Mouse (Mus musculus) neural tube, embryonic 15.5 days (tissue): ENCODE data around the gene Cpne1. TPM values are rescaled to one million over a fixed set of nuclear protein-coding genes. Genes with fewer than 3 reads are reported as not detected.

Experiments used
- ATAC-seq: fragments of 200-750 bp; cut with Nextera tagmentation; 2 replicates; pipeline ENCODE4 v1.8.0; 2017; ENCODE audit warnings: mild to moderate bottlenecking, moderate TSS enrichment, moderate library complexity; ENCODE audit not compliant: low FRiP score
- H3K27ac ChIP-seq: fragments of 300-500 bp; sonication (generic); replicated peaks from 2 replicates; pipeline ENCODE4 v1.5.1; 2015; ENCODE audit warnings: mild to moderate bottlenecking, inconsistent platforms
- H3K27me3 ChIP-seq: fragments of 300-500 bp; sonication (generic); replicated peaks from 2 replicates; pipeline ENCODE4 v1.6.1; 2015; ENCODE audit warnings: inconsistent platforms
- H3K36me3 ChIP-seq: fragments of 300-500 bp; sonication (generic); 2 replicates; pipeline ENCODE4 v1.6.1; 2015; ENCODE audit warnings: inconsistent platforms
- H3K4me1 ChIP-seq: fragments of 300-500 bp; sonication (generic); 2 replicates; pipeline ENCODE4 v1.6.1; 2015; ENCODE audit warnings: inconsistent platforms
- H3K4me2 ChIP-seq: fragments of 300-500 bp; sonication (generic); 2 replicates; pipeline ENCODE4 v1.6.1; 2015; ENCODE audit warnings: inconsistent platforms, mild to moderate bottlenecking, moderate library complexity
- H3K4me3 ChIP-seq: fragments of 300-500 bp; sonication (generic); replicated peaks from 2 replicates; pipeline ENCODE4 v1.5.1; 2015; ENCODE audit warnings: mild to moderate bottlenecking, inconsistent platforms
- H3K9ac ChIP-seq: fragments of 300-500 bp; sonication (generic); replicated peaks from 2 replicates; pipeline ENCODE4 v1.6.1; 2015; ENCODE audit warnings: mild to moderate bottlenecking, inconsistent platforms
- H3K9me3 ChIP-seq: fragments of 300-500 bp; sonication (generic); replicated peaks from 2 replicates; pipeline ENCODE4 v1.6.1; 2016; ENCODE audit warnings: inconsistent platforms
- polyA plus RNA-seq: library from polyadenylated mRNA; unstranded; fragments of >200 nt; fragmentation: Nextera tagmentation; extraction: Ambion mirVana; gene quantifications from 2 replicates; pipeline ENCODE4 v1.2.1, GENCODE M21; 2015

Gene Cpne1
- polyA plus RNA-seq, 1 experiment from 2014 or later, result 28.3 TPM

DNA sequence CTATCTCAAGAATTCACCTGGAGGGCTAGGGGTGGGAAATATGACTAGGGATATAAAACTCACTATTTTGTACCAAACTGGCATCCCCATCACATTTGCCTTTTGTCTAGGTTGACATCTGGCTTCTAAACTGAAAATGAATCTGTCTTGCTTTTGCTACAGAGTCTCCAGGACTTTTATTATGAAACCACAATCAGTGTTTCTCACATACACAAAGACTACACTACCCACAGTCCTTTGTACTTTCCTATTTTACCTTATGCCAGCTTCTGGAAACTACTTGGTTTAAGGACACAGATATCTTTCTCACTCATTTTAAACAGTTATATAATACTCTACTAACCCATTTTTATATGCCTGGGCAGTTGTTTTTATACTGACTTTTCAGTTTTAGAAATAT lies 86.3 kb downstream of the Cpne1 start:
- Histone ChIP-seq H3K4me3 (no peak overlapping the region), H3K4me2 (no peak overlapping the region), H3K27me3 (no peaks in the 10 kb centered on the region), H3K27ac (no peak overlapping the region), H3K9ac (no peak overlapping the region), H3K9me3 (no peaks in the 10 kb centered on the region), H3K36me3 (peaks cover 1% of the 10 kb centered on the region; the same call in 1 of the 2 replicates), H3K4me1 (no peaks in the 10 kb centered on the region)
- no peak for ATAC-seq

Other genes starting within 250 kb of the Cpne1 start
- gene Uqcc1, start 181.7 kb downstream of the Cpne1 start, polyA plus RNA-seq, result 70.9 and 73.5 TPM in 2 replicates
- gene Gm15557, start 171.2 kb downstream of the Cpne1 start, polyA plus RNA-seq, result not detected in 2 replicates
- gene Gdf5, start 166.6 kb downstream of the Cpne1 start, polyA plus RNA-seq, result 0.59 and 1.2 TPM in 2 replicates
- 13.4 and 16.7 TPM in 2 replicates for gene Cep250, start 155.5 kb downstream of the Cpne1 start, polyA plus RNA-seq
- gene 6430550D23Rik, start 104.0 kb downstream of the Cpne1 start, polyA plus RNA-seq, result 1.6 and 2.1 TPM in 2 replicates
- 395 and 438 TPM in 2 replicates for gene Ergic3, start 103.9 kb downstream of the Cpne1 start, polyA plus RNA-seq
- 0.09 TPM in 2 replicates for gene Fer1l4, start 59.0 kb downstream of the Cpne1 start, polyA plus RNA-seq
- 5.9 and 6.4 TPM in 2 replicates for gene Spag4, start 46.8 kb downstream of the Cpne1 start, polyA plus RNA-seq
- 17.7 and 21.9 TPM in 2 replicates for gene Rbm12, start within 50 bp of the Cpne1 start, polyA plus RNA-seq
- 11.0 and 12.1 TPM in 2 replicates for gene Gm28036, start 15.1 kb upstream of the Cpne1 start, polyA plus RNA-seq
- gene Romo1, start 32.1 kb upstream of the Cpne1 start, polyA plus RNA-seq, result 444 and 463 TPM in 2 replicates
- gene Nfs1, start 32.2 kb upstream of the Cpne1 start, polyA plus RNA-seq, result 29.6 and 40.3 TPM in 2 replicates
- gene Rbm39, start 68.3 kb upstream of the Cpne1 start, polyA plus RNA-seq, result 420 and 462 TPM in 2 replicates
- 122 and 130 TPM in 2 replicates for gene Phf20, start 84.5 kb upstream of the Cpne1 start, polyA plus RNA-seq
- 8.1 and 9.2 TPM in 2 replicates for gene Cnbd2, start 200.3 kb upstream of the Cpne1 start, polyA plus RNA-seq
- 94.0 and 111 TPM in 2 replicates for gene Scand1, start 200.7 kb upstream of the Cpne1 start, polyA plus RNA-seq